8 mouse cellular contexts compared by ENCODE assay signal in the genomic region with DNA sequence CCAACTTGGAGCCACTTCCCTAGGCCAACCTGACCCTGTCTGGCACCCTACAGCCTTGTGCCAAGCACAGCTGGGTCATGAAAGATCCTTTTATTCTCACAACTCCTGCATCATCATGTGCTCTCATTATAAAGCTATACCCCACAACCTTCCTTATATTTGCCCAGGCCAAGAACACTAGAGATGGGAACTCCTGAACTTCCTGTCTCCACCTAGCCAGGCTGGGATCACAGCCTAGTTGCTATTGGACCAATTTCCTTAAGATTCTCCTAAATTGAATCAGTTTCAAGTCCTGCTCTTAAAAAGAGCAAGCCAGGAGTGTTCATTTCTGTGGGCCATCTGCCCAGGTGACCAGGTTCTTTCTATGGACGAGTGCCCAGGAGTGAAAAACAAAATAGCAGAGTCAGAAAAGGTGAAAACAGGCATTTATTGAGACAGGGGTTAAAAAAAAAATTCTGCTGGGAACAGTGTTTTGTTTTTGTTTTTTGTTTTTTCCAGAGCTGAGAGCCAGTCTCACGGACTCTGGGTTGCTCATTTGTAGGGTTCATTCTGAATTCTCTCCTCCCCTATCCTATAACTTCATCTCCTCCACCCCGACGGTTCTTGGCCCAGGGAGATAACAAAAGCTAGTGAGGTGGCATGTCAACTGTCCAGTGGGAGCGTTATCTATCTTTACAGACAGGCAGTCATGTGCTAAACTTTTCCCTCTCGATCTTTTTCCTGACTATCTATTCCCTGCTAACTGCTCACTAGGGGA. TPM values are rescaled to one million over a fixed set of nuclear protein-coding genes. Genes with fewer than 3 reads are reported as not detected.
DNase-seq lines count a peak whose midpoint lies in the region; ATAC-seq and TF ChIP-seq lines count a peak whose summit lies in the region.

No protein-coding gene starts in this region.

- peak overlapping the region; percentile 68 for H3K27ac ChIP-seq in cerebellum, adult 2 months (ENCODE audit: insufficient read depth, low read length)
- H3K27ac ChIP-seq in testis, adult 2 months (ENCODE audit: control insufficient read depth, insufficient read depth, low read depth, low read length), result peak overlapping the region; percentile 98
- peak overlapping the region; percentile 88 for H3K27ac ChIP-seq in midbrain, embryonic 15.5 days

- TF ChIP-seq POLR2A in cerebellum, adult 2 months (IDR thresholded peaks at IDR 0.05; ENCODE audit: borderline replicate concordance, insufficient read depth, low read length), result no peak
- TF ChIP-seq POLR2A in testis, adult 2 months (IDR thresholded peaks at IDR 0.05; ENCODE audit: control insufficient read depth, low read depth, low read length), result no peak

- H3K36me3 ChIP-seq in testis, adult 2 months (ENCODE audit: control insufficient read depth, insufficient read depth, low read length), result no peaks in the 10 kb centered on the region
- H3K36me3 ChIP-seq in midbrain, embryonic 15.5 days (replicated peaks), result no peaks in the 10 kb centered on the region

- no peak for DNase-seq in cerebellum, adult 2 months
- no peak for DNase-seq in cerebellum, adult 11-12 months
- no peak for DNase-seq in testis, postnatal 10 days (ENCODE audit: low spot score)
- peak; percentile 30 for DNase-seq in induced T-regulatory cell, adult 2 months (ENCODE audit: low read depth)
- no peak for DNase-seq in left cerebral cortex, adult 11 months (ENCODE audit: low spot score)
- no peak for DNase-seq in kidney, adult 11 months

- no peak for TF ChIP-seq CTCF in cerebellum, adult 2 months (IDR thresholded peaks at IDR 0.05; ENCODE audit: borderline replicate concordance, insufficient read depth, low read depth, low read length)
- TF ChIP-seq CTCF in testis, adult 2 months (IDR thresholded peaks at IDR 0.05; ENCODE audit: control insufficient read depth, insufficient read depth, insufficient replicate concordance, low read depth, low read length), result no peak

- peaks cover 5% of the 10 kb centered on the region for H3K4me1 ChIP-seq in cerebellum, adult 2 months (ENCODE audit: control insufficient read depth, insufficient read depth, low read length)
- H3K4me1 ChIP-seq in testis, adult 2 months (ENCODE audit: control insufficient read depth, insufficient read depth, low read length), result peaks cover 3% of the 10 kb centered on the region; the same call in 1 of the 2 replicates
- H3K4me1 ChIP-seq in midbrain, embryonic 15.5 days, result peaks cover 27% of the 10 kb centered on the region

- H3K4me2 ChIP-seq in midbrain, embryonic 15.5 days, result peak overlapping the region; percentile 76

- peak overlapping the region; percentile 80 for H3K4me3 ChIP-seq in cerebellum, adult 2 months (replicated peaks; ENCODE audit: insufficient read depth, low read depth, low read length)
- peak overlapping the region; percentile 99 for H3K4me3 ChIP-seq in testis, adult 2 months (ENCODE audit: control insufficient read depth, low read depth, low read length)
- H3K4me3 ChIP-seq in midbrain, embryonic 15.5 days, result peak overlapping the region; percentile 94

- peak overlapping the region; percentile 80 for H3K9ac ChIP-seq in midbrain, embryonic 15.5 days

- no peaks in the 10 kb centered on the region for H3K27me3 ChIP-seq in cerebellum, adult 2 months (ENCODE audit: control insufficient read depth, insufficient read depth, low read length)
- no peaks in the 10 kb centered on the region for H3K27me3 ChIP-seq in testis, adult 2 months (ENCODE audit: control insufficient read depth, insufficient read depth, low read length)
- no peaks in the 10 kb centered on the region for H3K27me3 ChIP-seq in midbrain, embryonic 15.5 days (replicated peaks)

- no peak for ATAC-seq in midbrain, embryonic 15.5 days (replicated peaks)

- no peaks in the 10 kb centered on the region for H3K9me3 ChIP-seq in midbrain, embryonic 15.5 days

- 2% methylated on average over 6 of the region's 6 CpGs for WGBS in cerebellum, adult 2 months
- WGBS in midbrain, embryonic 15.5 days, result 16% methylated on average over 6 of the region's 6 CpGs

RNA-seq across cellular contexts. Expression of a gene that starts 0.8 kb away (rescaled TPM):
- polyA plus RNA-seq in cerebellum, adult 2 months (2012; rRNA removed), result 43.8 and 45.0 TPM in 2 replicates
- polyA plus RNA-seq in testis, adult 2 months (2012; rRNA removed), result 8.0 and 8.1 TPM in 2 replicates
- polyA plus RNA-seq in midbrain, embryonic 15.5 days (2015; fragmentation: Nextera tagmentation; extraction: Ambion mirVana), result 41.1 and 46.4 TPM in 2 replicates

RNA-seq across cellular contexts. Expression of a gene that starts 26.2 kb away (rescaled TPM):
- polyA plus RNA-seq in cerebellum, adult 2 months (2012; rRNA removed), result 12.5 and 13.9 TPM in 2 replicates
- polyA plus RNA-seq in testis, adult 2 months (2012; rRNA removed), result 14.8 and 15.6 TPM in 2 replicates
- polyA plus RNA-seq in midbrain, embryonic 15.5 days (2015; fragmentation: Nextera tagmentation; extraction: Ambion mirVana), result 18.0 and 19.9 TPM in 2 replicates

RNA-seq across cellular contexts. Expression of a gene that starts 46.0 kb away (rescaled TPM):
- 35.5 and 38.1 TPM in 2 replicates for polyA plus RNA-seq in cerebellum, adult 2 months (2012; rRNA removed)
- 76.0 and 82.3 TPM in 2 replicates for polyA plus RNA-seq in testis, adult 2 months (2012; rRNA removed)
- 26.2 and 27.6 TPM in 2 replicates for polyA plus RNA-seq in midbrain, embryonic 15.5 days (2015; fragmentation: Nextera tagmentation; extraction: Ambion mirVana)
